Mouse (Mus musculus) right cerebral cortex, adult 2 months (tissue): ENCODE data around the gene Rnf150.

Source experiments
- DNase-seq, 2 experiments: peaks; one replicate each; pipeline ENCODE4 v3.0.0; 2021 to 2022; ENCODE audit warnings: low spot score in 2 of 2

Gene Rnf150

DNA sequence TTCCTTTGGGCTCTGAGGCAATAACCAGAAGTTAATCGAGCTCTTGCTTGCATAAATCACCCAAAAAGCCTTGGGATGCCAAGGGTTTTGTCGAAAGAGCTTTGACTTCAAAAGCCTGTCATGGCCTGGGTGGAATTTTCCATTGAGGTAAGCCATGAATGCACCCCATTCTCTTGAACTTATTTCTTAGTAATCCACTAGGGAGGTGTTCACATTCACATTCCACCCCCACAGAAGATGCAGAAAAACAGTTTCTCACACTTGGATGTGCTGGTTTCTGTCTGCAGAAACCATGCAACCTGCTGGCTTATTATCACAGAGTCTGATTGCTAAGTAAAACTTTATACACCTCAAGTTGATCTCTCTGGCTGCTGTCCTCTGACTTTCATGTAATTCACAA is 148.1 kb downstream of the Rnf150 start:
- peak in 1 of 2 experiments; percentile 13 for DNase-seq

DNA sequence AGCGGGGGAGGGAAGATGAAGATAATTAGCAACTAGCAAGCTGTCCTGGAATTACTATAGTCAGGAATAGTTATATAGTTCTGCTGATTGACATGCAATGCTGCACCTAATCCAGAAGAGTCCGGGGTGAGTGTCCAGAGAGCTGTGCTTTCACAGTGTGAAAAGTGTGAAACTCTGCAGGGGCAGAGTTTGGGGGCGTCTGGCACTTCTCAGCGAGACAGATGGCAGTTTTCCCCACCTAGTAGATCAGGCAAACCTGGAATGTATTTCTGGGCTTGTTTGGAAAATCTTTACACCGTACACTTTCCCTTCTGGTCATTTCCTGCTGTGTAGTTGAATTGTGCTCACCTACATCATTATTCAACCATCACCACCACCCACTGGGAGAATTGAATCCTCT is 148.6 kb downstream of the Rnf150 start:
- peak; percentile 25 to 44 for DNase-seq

DNA sequence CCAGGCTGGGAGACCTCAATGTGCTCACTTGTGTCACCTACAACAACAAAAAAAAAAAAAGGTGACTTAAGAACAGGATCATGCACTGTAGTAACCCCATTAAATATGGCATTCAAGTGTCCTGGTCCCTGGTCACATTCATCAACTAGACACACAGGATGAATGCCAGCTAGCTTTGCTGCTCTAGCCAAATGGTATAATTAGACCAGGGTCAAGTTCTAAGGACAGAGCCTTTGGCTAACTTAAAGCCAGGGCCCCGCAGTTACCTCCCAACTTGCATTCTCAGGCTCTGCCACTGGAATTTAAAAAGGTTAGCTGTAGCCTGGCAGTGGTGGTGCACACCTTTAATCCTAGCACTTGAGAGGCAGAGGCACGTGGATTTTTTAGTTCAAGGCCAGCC is 165.1 kb downstream of the Rnf150 start:
- DNase-seq, result peak in 1 of 2 experiments; percentile 1

DNA sequence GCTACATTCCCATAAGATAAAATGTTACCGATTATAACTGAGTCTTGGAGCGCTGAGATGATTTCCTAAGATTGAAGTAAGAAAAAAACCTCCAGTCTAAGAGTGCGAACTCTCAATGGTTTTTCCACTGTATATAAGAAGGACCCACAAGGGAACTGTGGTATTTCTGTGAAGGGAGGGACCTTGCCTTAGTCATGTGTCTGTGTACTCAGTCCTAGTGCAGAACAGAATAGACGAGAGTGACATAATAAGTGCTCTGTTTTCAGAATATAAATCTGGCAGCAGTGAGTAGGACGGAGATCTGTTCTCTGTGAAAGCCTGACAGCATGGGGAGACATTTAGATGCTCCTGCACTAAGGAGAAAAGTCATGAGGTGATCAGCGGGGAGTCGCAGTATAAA is 169.6 kb downstream of the Rnf150 start:
- peak in 1 of 2 experiments; percentile 38 for DNase-seq

DNA sequence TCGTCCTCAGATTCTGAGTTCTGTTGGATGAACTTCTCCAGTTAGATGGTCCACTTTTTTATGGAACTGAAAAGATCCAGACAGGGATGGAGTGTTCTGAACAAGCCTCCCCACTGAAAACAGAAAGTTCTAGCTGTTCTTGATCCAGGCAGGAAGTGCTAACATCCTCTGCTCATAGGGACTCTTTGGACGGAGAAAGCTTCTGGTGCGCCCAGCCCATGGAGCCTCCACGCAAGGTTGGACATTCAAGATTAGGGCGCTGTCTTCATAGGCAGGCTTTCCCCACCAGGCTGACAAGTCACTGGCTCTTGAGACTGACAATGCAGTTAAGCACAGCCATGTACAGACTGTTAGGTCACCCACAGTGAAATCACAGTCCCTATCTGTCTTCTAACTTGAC is 172.0 kb downstream of the Rnf150 start:
- DNase-seq, result no peak

DNA sequence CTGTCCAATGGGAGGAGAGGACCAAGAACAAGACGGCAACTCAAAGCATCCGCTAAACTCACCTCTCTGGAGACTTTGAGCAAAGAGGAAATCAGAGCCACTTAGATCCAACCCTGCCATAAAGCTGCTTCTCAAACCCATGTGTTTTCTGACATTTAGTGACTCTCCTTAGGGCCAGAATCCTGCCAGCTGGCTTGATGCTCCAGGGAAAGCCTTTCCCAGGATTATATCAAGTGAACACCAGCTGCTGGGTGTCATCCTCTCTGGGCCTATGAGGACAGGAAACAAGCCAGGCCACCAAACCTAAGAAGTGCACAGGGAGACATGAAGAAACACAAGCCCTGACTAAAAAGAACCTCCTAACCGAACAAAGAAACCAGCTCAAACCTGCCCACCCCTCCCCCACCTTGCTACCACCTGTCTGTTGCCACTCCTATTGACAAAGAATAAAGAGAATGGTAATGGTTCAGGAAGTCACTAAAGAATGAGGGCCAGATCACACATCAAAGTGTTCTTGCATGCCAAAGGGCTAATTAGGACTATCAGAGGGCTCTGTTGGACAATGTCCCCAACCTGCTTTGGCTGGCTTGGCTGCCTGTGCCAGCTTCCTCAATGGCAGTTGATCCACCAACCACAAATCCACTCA is 173.5 kb downstream of the Rnf150 start:
- peak; percentile 1 to 2 for DNase-seq

DNA sequence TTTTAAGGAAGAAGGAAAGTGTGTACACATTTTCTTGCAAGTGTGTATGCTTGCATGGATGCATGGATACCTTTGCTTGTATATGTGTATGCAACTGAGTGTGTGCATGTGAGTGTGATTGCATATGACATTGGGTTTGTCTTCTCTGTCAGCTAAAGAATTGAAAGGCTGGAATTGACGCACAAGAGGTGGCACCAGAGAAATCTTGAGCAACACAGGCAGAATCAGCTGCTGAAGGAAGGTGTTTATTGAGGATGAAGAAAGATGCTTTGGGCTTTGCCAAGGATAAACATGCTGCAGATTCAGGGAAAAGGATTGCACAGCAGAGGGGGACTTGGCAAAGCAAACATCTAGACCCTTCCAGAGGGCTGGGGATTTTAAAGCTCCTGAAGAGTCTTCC is 174.2 kb downstream of the Rnf150 start:
- no peak for DNase-seq

DNA sequence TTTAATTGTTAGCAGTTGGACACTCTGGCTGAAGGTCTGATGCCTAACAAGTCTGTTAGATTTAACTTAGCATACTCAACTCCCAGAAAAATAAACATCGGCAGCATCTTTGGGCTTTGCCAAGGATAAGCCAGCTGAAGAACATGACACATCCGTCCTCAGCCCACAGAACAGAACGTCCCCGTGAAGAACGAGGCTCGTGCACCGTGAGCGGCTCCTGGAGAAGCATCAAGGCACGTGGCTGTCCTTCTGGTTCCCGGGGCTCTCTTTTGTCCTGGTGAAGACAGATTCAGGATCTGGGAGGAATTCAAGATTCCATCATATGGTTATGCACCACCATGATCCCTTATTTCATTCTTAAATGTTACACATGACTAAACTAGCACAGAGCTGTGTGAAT is 175.4 kb downstream of the Rnf150 start:
- peak; percentile 74 to 75 for DNase-seq

DNA sequence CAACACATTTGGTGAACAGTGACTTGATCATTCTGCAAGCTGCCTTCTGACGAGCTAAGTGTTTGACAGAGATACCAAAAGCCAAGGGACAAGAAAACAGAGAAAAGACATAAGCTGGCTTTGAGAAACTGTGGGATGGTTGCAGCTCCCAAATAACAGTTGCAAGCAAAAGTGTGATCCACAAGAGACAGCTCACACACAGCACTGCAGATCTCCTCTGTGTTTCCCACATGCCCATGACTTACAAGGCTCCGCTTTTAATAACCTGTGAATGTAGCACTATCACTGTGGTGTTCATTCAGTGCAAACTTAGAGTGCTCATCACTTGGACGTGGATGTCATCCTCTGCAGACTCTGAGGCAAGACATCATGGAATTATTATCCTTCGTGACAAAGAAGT is 178.3 kb downstream of the Rnf150 start:
- no peak for DNase-seq

DNA sequence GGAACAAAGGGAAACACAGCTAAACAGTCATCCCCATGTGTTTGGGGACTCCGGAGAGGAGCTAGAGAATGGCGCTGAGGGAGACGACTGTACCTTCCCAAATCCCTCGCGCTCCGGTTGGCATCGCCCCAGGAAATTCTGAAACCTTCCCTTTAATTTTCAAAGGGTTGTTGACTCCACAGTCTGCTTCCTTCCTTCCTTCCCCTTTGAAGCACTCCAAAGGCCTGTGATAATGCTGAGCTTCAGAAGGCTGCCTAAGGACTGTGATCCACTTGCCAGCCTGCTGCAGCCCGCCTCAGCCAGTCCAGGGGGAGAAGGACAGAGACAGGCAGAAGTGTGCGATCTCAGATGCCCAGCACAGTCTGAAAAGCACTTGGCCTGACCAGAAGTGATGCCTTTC is 183.8 kb downstream of the Rnf150 start:
- DNase-seq, result no peak

DNA sequence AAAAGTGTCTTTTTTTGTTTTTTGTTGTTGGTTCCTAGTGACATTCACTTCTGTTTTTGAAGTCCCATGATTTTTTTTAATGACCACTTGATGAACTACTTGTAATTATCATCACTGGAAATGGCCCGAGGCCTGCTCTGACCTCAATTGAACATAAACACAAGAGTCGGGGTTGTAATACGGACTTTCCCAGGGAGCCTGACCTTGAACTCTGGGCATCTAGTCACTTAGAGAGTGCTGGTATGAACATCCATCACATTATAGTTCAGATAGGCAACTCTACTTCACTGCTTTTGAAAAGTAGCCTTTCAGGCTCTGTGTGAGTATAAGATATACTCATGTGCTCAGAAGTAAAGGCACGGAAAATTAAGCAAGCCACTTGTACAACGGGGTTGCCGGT is 185.4 kb downstream of the Rnf150 start:
- no peak for DNase-seq

DNA sequence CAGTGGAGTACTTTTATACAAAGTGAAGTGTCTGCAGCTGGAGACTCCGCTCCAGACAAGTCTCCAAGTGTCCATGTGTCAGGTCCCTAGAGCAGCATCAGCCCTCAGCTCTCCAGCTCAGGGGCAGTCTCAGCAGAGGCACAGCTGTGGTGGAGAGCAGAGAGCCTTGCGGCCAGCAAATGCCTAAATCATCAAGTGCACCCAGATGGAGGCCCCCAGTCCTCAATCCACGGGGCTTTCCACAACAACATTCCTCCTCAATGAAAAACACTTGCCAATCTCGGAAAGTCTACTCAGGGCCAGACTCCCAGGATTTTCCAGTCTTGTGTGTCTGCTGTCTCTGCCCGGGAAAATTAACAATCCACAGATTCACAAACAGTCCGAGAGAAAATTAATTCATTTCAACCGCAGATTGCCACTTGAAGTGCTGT is 186.0 kb downstream of the Rnf150 start:
- DNase-seq, result no peak

DNA sequence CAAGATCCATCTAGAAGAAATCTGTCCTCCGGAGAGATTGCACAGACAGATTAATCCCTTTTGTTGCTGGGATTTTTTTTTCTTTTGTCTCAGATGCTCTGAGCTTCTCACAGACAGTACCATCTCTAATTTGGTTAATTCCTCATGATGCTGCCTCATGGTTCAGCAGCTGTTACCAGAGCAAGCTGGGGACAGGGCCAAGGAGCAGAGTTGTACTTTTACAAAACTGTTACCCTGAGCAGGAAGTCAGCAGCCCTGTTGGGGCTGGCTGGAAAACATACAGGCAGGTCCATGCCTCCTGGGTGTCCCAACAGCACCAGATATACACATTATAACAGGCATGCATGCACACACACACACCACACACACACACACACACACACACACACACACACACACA is 186.5 kb downstream of the Rnf150 start:
- no peak for DNase-seq

DNA sequence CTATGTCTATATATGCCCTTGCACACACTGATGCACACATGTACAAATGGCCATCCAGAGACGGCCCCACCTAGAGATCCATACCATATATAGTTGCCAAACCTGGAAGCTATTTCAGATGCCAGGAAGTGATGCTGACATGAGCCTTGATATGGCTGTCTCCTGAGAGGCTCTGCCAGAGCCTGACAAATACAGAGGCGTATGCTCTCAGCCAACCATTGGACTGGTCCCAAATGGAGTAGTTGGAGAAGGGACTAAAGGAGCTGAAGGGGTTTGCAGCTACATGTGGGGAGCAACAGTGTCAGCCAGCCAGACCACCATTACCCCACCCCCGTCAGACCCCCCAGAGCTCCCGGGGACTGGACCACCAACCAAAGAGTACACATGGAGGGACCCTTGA is 189.7 kb downstream of the Rnf150 start:
- no peak for DNase-seq

DNA sequence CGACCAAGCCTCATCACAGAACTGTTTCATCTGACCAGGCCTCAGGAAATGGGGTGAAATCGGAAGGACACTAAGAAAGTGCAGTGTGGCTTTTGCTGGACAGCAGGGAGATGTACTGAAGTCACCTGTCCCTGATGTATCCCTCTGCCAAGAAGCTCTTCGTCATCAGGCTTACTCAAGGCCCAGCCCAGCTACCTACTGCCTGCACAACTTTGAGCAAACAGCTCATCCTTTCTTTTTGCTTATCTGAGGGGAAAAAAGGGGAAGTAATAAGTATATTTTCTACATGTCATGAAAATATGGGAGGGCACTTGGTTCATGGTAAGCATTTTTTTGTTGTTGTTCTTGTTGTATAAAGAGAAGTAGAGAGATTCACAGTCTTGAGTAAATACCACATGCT is 191.6 kb downstream of the Rnf150 start:
- DNase-seq, result no peak

DNA sequence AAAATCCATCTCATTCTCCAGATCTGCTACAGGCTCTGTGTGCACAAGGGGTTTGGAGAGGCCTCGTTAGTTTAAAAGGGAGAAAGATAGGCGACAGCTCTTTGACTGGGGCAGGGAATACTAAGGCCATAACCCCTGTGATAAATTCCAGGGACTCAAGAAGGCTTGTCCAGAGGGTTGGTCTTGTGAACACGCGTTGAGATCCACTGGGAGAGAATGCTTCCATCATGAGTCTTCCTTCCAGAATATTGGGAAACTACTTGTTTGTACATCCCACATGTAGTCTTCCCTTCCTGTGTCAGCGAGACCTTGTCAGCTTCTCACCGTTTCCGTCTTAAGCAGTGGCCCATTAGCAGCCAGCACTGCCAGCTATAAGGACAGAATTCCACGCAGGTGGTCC is 195.8 kb downstream of the Rnf150 start:
- no peak for DNase-seq

DNA sequence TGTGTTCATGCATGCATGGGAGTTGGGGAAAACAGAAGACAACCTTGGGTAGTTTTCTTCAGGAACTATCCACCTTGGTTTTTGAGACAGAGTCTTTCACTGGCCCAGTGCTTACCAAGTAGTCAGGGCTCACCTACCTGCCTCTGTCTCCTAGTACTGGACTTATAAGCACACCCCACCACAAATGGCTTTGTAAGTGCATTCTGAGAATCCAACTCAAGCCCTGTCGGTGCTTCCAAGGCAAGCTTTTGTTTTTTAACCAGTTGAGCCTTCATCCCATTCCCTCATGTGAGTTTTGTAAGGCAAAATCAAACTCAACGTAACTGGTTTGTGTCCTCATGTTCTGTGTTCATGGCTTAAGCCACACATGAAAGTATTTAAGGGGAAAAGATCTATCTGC is 196.9 kb downstream of the Rnf150 start:
- no peak for DNase-seq

DNA sequence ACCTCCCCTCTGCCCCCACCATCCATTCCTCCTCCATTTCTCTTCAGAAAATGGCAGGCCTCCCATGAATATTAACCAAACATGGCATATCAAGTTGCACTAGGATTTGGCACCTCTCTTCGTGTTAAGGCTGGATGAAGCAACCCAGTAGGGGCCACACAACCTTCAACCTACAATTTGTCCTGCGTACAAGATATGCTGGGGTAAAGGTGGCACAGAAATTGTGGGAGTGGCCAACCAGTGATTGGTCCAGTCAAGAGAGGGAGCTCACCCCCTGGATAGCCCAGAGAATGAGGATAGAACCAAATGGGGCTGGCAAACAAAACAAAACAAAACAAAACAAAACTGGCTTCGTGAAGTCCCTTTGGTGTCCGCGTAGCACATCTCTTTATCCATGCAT is 198.1 kb downstream of the Rnf150 start:
- no peak for DNase-seq

DNA sequence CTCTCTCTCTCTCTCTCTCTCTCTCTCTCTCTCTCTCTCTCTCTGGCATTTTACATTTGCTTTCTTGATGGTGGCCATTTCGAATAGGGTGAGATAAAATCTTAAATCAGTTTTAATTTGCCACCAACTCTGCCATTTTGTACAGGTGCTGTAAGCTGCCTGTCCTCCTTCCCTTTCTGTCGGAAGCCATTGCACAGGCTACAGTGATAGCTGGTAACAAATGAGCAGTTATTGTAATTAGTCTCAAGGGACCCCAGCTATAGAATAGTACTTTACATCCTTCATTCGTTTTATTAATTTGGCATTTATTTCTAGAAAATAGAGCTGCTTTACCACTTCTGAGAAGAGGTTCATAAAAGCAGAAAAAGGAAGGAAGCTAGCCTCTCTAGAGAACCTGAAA is 198.7 kb downstream of the Rnf150 start:
- no peak for DNase-seq

DNA sequence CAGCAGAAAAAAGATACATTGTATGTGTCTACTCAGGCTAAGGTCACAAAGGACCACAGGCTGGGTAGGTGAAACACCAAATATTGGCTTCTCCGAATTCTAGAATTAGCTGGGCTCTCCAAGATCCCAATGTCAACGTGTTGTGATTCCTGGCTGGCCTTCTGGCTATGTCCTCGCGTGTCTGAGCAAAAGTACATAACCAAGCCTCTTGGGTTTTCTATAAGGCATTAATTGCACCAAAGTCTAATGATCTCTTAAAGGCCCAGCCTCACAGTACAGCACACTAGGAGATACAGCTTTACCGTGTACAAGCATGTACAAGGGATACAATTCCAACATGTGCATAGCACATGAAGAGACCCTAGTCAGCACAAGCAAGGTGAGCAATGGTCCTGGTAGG is 199.1 kb downstream of the Rnf150 start:
- DNase-seq, result no peak

DNA sequence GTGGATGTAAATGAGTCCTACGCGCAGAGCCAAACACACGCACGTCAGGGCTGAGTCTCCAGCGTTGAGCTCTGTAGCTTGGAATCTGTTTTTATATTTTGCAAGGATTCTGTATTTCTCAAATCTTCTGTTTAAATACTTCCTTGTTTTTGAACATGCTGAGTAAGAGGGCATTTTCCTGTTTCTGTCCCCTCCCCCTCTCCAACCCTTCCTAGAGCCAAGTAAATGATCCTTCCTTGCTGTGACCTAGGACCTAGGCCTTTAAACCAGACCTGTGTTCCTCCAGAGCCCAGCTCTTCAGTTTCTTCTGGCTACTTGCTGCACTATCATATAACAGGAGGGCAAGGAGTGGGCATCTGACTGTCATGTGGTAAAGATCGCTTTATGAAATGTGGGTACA is 200.9 kb downstream of the Rnf150 start:
- no peak for DNase-seq

DNA sequence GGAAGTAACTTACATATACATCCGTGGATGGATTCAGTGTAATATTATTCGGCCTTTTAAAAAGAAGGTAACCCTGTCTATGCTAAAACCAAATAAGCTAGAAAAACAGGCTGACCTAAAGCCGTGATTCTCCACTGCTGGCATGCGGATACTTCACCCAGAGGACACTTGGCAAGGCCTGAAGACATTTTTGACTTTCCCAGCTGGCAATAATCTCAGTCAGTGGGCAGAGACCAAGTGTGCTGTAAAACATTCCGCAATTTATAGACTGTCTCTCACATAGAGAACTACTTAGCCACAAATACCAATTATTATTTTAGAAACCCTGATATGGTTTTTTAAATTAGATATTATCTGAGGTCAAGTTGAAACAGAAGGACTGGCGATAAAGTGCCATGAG is 202.9 kb downstream of the Rnf150 start:
- no peak for DNase-seq

DNA sequence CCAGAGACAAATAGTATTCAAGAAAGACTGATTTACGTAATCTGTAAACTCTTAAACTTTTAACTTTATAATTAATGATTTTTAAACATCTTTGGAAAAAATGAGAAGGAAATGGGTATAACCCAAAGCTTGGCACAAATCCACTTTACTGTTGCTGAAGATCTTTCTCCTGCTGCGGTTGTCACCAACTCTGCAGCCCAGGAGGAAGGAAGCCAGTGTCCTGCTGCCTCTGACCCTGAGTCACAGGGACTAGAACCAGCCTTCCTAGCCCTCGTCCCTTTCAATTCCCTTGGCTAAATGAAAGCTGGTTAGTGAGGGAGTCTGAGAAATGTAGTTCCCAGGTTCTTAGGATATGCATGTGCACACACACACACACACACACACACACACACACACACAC is 203.7 kb downstream of the Rnf150 start:
- no peak for DNase-seq

DNA sequence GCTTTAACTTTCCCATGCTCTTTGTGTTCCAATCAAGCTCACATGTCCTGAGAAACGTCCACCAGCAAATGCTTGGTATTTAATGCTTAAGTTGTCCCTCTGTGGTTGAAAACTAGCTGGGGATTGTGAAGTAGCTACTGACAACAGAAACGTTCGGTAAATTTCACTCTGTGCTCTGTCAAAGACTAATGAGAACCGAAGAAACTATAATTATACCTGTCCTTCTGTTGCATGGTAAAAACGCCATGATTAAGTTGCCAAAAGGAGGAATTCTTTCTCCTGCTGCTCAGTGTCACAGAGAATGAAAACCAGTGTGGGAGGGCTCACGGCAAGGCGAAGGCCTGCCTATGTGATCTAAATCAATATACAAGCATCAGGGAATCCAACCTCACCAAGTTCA is 204.8 kb downstream of the Rnf150 start:
- DNase-seq, result peak in 1 of 2 experiments; percentile 31
